Mouse (Mus musculus) brain, embryonic 14.5 days (tissue): Measurements from ENCODE around the gene Avpi1.

ENCODE experiments used
- CTCF ChIP-seq: fragments of 200-500 bp; IDR thresholded peaks from 2 replicates; pipeline ENCODE4 v1.5.1; 2012; ENCODE audit warnings: inconsistent platforms, mild to moderate bottlenecking, moderate library complexity, borderline replicate concordance; ENCODE audit not compliant: insufficient read depth, insufficient read length; ENCODE audit errors: extremely low read depth
- POLR2A ChIP-seq: fragments of 200-500 bp; IDR thresholded peaks from 2 replicates; pipeline ENCODE4 v1.6.1; 2012; ENCODE audit warnings: mild to moderate bottlenecking, inconsistent platforms, borderline replicate concordance; ENCODE audit not compliant: poor library complexity, insufficient read depth, insufficient read length, severe bottlenecking; ENCODE audit errors: extremely low read depth

GRCm38 (mm10) chr19:42166766-42167165 lies 37.9 kb upstream of the Avpi1 start:
- no peak for TF ChIP-seq CTCF
- TF ChIP-seq POLR2A, result no peak
